Mouse (Mus musculus) heart, adult 2 months (tissue): ENCODE data around the gene Gjb5. TPM values are rescaled to one million over a fixed set of nuclear protein-coding genes. Genes with fewer than 3 reads are reported as not detected.

Experiments
- DNase-seq, 2 experiments: peaks; one replicate each; pipeline ENCODE4 v3.0.0; 2021
- H3K27ac ChIP-seq: fragments of 200-600 bp; 2 replicates; pipeline ENCODE4 v1.8.1; 2022
- H3K27me3 ChIP-seq: fragments of 200-500 bp; 2 replicates; pipeline ENCODE4 v1.6.1; 2012; ENCODE audit warnings: mild to moderate bottlenecking, low read length, inconsistent platforms, mixed read lengths; ENCODE audit not compliant: control insufficient read depth, insufficient read depth
- H3K36me3 ChIP-seq: fragments of 200-500 bp; 2 replicates; pipeline ENCODE4 v1.6.1; 2012; ENCODE audit warnings: low read length, inconsistent platforms; ENCODE audit not compliant: control insufficient read depth, insufficient read depth
- H3K4me1 ChIP-seq: fragments of 200-500 bp; 2 replicates; pipeline ENCODE4 v1.6.1; 2011; ENCODE audit warnings: low read length; ENCODE audit not compliant: control insufficient read depth, insufficient read depth
- H3K4me3 ChIP-seq: fragments of 200-600 bp; 2 replicates; pipeline ENCODE4 v1.8.1; 2022
- H3K79me2 ChIP-seq: fragments of 200-500 bp; replicated peaks from 2 replicates; pipeline ENCODE4 v1.6.1; 2012; ENCODE audit warnings: mild to moderate bottlenecking, inconsistent platforms, low read length, moderate library complexity, mixed read lengths; ENCODE audit not compliant: control insufficient read depth, insufficient read depth
- H3K9ac ChIP-seq: fragments of 200-500 bp; 2 replicates; pipeline ENCODE4 v1.6.1; 2012; ENCODE audit warnings: low read depth, mild to moderate bottlenecking, control low read depth, inconsistent platforms, low read length, mixed read lengths
- CTCF ChIP-seq: fragments of 200-600 bp; IDR thresholded peaks from 2 replicates; pipeline ENCODE4 v1.8.1; 2022; ENCODE audit warnings: antibody characterized with exemption, mild to moderate bottlenecking, moderate library complexity
- EP300 ChIP-seq: fragments of 200-500 bp; IDR thresholded peaks from 2 replicates; pipeline ENCODE4 v1.6.1; 2011; ENCODE audit warnings: low read depth, low read length, control low read depth; ENCODE audit not compliant: insufficient read depth
- POLR2A ChIP-seq: fragments of 200-500 bp; IDR thresholded peaks from 2 replicates; pipeline ENCODE4 v1.6.1; 2011; ENCODE audit warnings: mild to moderate bottlenecking, low read depth, low read length, control low read depth; ENCODE audit not compliant: insufficient read depth
- WGBS: fragments of 180-500 bp; shearing (Covaris S2); methylation state at CpG from one replicate; pipeline ENCODE4 v1.1.7; 2018; 5-methylcytosine and 5-hydroxymethylcytosine counted together
- intact Hi-C: fragments of 180-260 bp; cut with DNase I; formaldehyde crosslinking; loops from one replicate; pipeline ENCODE4 v1.15.1; 2025
- polyA plus RNA-seq: library from polyadenylated mRNA; depleted of rRNA; stranded (reverse); fragments of >200 nt; gene quantifications from 2 replicates; pipeline ENCODE4 v1.2.3, GENCODE M21; 2012
- total RNA-seq, 2 experiments: library from RNA; stranded (reverse); gene quantifications; 2 replicates each; pipeline ENCODE4 v1.2.3; 2021

Gjb5 gene
- total and polyA plus RNA-seq, 3 experiments: 0.16 to 0.78 (median 0.29) TPM

- peak in 1 of 2 experiments; percentile 21 for DNase-seq
These were observed 3.2 kb downstream of the Gjb5 start for GRCm38 (mm10) chr4:127354506-127355485.

GRCm38 (mm10) chr4:127353951-127354438 lies 4.0 kb downstream of the Gjb5 start, which contains the start of gene Gjb4:
Gene Gjb4 (minus strand): TSS chr4:127354081.
- DNase-seq: no peak
- no peaks in the 10 kb centered on the region for H3K4me1 ChIP-seq
- no peaks in the 10 kb centered on the region for H3K27me3 ChIP-seq
- no peaks in the 10 kb centered on the region for H3K36me3 ChIP-seq
- no peaks in the 10 kb centered on the region for H3K79me2 ChIP-seq
- no peak within 1 kb of the TSS for H3K4me3 ChIP-seq
- TF ChIP-seq CTCF (no peak), POLR2A (no peak), EP300 (no peak)
- intact Hi-C loops: no loop called here
- WGBS: 69% methylated on average over 8 of the region's 8 CpGs
- no peak within 1 kb of the TSS for H3K27ac ChIP-seq
- H3K9ac ChIP-seq: no peak within 1 kb of the TSS

More at GRCm38 (mm10) chr4:127354506-127355485, 3.2 kb downstream of the Gjb5 start:
- intact Hi-C loops: no loop called here
- H3K79me2 ChIP-seq: no peaks in the 10 kb centered on the region
- TF ChIP-seq POLR2A (no peak), EP300 (no peak), CTCF (no peak)
- H3K9ac ChIP-seq: no peak overlapping the region
- no peak overlapping the region for H3K4me3 ChIP-seq
- 45% methylated on average over 15 of the region's 15 CpGs for WGBS
- H3K36me3 ChIP-seq: no peaks in the 10 kb centered on the region
- no peak overlapping the region for H3K27ac ChIP-seq
- no peaks in the 10 kb centered on the region for H3K4me1 ChIP-seq
- no peaks in the 10 kb centered on the region for H3K27me3 ChIP-seq

GRCm38 (mm10) chr4:127352594-127352993 lies 5.4 kb downstream of the Gjb5 start:
- Histone ChIP-seq H3K27me3 (no peaks in the 10 kb centered on the region), H3K36me3 (no peaks in the 10 kb centered on the region), H3K4me1 (no peaks in the 10 kb centered on the region), H3K9ac (no peak overlapping the region), H3K79me2 (no peaks in the 10 kb centered on the region), H3K4me3 (no peak overlapping the region), H3K27ac (no peak overlapping the region)
- TF ChIP-seq CTCF (no peak), POLR2A (no peak), EP300 (no peak)
- intact Hi-C loops: no loop called here
- WGBS: 18% methylated on average over 1 of the region's 1 CpGs
- DNase-seq: no peak

GRCm38 (mm10) chr4:127349560-127350300 lies 8.3 kb downstream of the Gjb5 start:
- H3K4me1 ChIP-seq: no peaks in the 10 kb centered on the region
- H3K36me3 ChIP-seq: no peaks in the 10 kb centered on the region
- H3K27ac ChIP-seq: no peak overlapping the region
- TF ChIP-seq EP300 (no peak), CTCF (no peak), POLR2A (no peak)
- no peak overlapping the region for H3K4me3 ChIP-seq
- H3K79me2 ChIP-seq: no peaks in the 10 kb centered on the region
- H3K9ac ChIP-seq: no peak overlapping the region
- H3K27me3 ChIP-seq: no peaks in the 10 kb centered on the region
- DNase-seq: no peak
- intact Hi-C loops: no loop called here
- 57% methylated on average over 4 of the region's 4 CpGs for WGBS

- WGBS: 73% methylated on average over 5 of the region's 5 CpGs
- H3K27me3 ChIP-seq: no peaks in the 10 kb centered on the region
- no peak for TF ChIP-seq POLR2A
- TF ChIP-seq CTCF: no peak
- TF ChIP-seq EP300: no peak
- no peaks in the 10 kb centered on the region for H3K36me3 ChIP-seq
- no peak overlapping the region for H3K9ac ChIP-seq
- no peaks in the 10 kb centered on the region for H3K79me2 ChIP-seq
- intact Hi-C loops: no loop called here
- H3K4me1 ChIP-seq: no peaks in the 10 kb centered on the region
- H3K4me3 ChIP-seq: no peak overlapping the region
- no peak for DNase-seq
- H3K27ac ChIP-seq: no peak overlapping the region
These were observed 13.0 kb downstream of the Gjb5 start for GRCm38 (mm10) chr4:127345000-127345399.

- 51% methylated on average over 6 of the region's 6 CpGs for WGBS
- intact Hi-C loops: no loop called here
- Histone ChIP-seq H3K4me3 (no peak overlapping the region), H3K27ac (no peak overlapping the region), H3K9ac (no peak overlapping the region), H3K79me2 (no peaks in the 10 kb centered on the region), H3K27me3 (no peaks in the 10 kb centered on the region; the same call in 1 of the 2 replicates), H3K36me3 (no peaks in the 10 kb centered on the region), H3K4me1 (no peaks in the 10 kb centered on the region)
- no peak for DNase-seq
- no peak for TF ChIP-seq EP300
These were observed 16.6 kb downstream of the Gjb5 start for GRCm38 (mm10) chr4:127341372-127341771.
